Mouse (Mus musculus): ENCODE data around the gene Plekhh3. TPM values are rescaled to one million over a fixed set of nuclear protein-coding genes. Genes with fewer than 3 reads are reported as not detected.

Plekhh3 gene
- polyA plus RNA-seq, 2 experiments: 17.4 to 20.5 TPM

DNA sequence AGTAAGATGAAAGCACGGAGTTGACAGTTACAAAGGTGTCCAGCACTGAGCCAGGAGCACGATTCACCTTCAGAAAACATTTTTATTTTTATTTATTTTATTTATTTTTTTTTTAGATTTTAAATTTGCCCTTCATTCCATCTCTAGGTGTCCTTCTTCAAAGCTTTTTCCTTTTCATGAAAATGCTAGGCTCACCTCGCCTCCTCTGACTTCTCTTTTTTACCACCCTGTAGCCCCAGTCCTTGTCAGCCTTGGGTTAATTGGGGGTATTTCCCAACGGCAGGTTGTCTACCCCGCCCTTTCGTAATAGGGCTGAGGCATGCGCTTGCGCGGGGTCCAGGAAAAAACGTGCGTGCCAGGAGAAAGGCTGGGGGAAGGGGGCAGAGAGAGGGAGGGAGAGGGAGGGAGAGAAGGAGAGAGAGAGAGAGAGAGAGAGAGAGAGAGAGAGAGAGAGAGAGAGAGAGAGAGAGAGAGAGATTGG is 4.5 kb upstream of the Plekhh3 start:
- H3K9me3 ChIP-seq (ENCODE audit: control insufficient read depth, low read length): no peaks in the 10 kb centered on the region
- H3K4me1 ChIP-seq (ENCODE audit: control insufficient read depth, insufficient read depth, low read length): peaks cover 25% of the 10 kb centered on the region
- H3K4me2 ChIP-seq (replicated peaks; ENCODE audit: low read depth, low read length, severe bottlenecking): peak overlapping the region; percentile 45
- H3K27ac ChIP-seq (replicated peaks; ENCODE audit: low read depth, low read length): no peak overlapping the region
- no peak for TF ChIP-seq POLR2A (IDR thresholded peaks at IDR 0.05; ENCODE audit: borderline replicate concordance, extremely low read depth, insufficient read depth, insufficient read length)
- no peak for DNase-seq (ENCODE audit: low spot score)
- ATAC-seq (ENCODE audit: low FRiP score, low read depth): no peak
- 11% methylated on average over 11 of the region's 11 CpGs for WGBS
- H3K4me3 ChIP-seq (replicated peaks; ENCODE audit: low read length): peak overlapping the region; percentile 24
- H3K27me3 ChIP-seq (ENCODE audit: control insufficient read depth, insufficient read depth, low read length): peaks cover 44% of the 10 kb centered on the region
- no peaks in the 10 kb centered on the region for H3K36me3 ChIP-seq (ENCODE audit: control insufficient read depth, insufficient read depth, low read length)
- no peak overlapping the region for H3K9ac ChIP-seq (ENCODE audit: low read depth, low read length, severe bottlenecking)

- no peak within 1 kb of the TSS for H3K27ac ChIP-seq (replicated peaks; ENCODE audit: low read depth, low read length)
- ATAC-seq (ENCODE audit: low FRiP score, low read depth) (no peak), DNase-seq (ENCODE audit: low spot score) (no peak)
- H3K36me3 ChIP-seq (ENCODE audit: control insufficient read depth, insufficient read depth, low read length): no peaks in the 10 kb centered on the region
- peak within 1 kb of the TSS; percentile 35 for H3K4me3 ChIP-seq (replicated peaks; ENCODE audit: low read length)
- no peak for TF ChIP-seq POLR2A (IDR thresholded peaks at IDR 0.05; ENCODE audit: borderline replicate concordance, extremely low read depth, insufficient read depth, insufficient read length)
- H3K4me2 ChIP-seq (replicated peaks; ENCODE audit: low read depth, low read length, severe bottlenecking): peak within 1 kb of the TSS; percentile 80
- H3K27me3 ChIP-seq (ENCODE audit: control insufficient read depth, insufficient read depth, low read length): peaks cover 49% of the 10 kb centered on the region
- 19% methylated on average over 14 of the region's 14 CpGs for WGBS
- H3K9ac ChIP-seq (ENCODE audit: low read depth, low read length, severe bottlenecking): peak within 1 kb of the TSS; percentile 41; the same call in 1 of the 2 replicates
- peaks cover 27% of the 10 kb centered on the region for H3K4me1 ChIP-seq (ENCODE audit: control insufficient read depth, insufficient read depth, low read length)
- no peaks in the 10 kb centered on the region for H3K9me3 ChIP-seq (ENCODE audit: control insufficient read depth, low read length)
Measured at GRCm38 (mm10) chr11:101174851-101175628, 3.9 kb upstream of the Plekhh3 start, which contains the start of gene Ccr10. Ccr10 (minus strand) TSS chr11:101175443.

DNA sequence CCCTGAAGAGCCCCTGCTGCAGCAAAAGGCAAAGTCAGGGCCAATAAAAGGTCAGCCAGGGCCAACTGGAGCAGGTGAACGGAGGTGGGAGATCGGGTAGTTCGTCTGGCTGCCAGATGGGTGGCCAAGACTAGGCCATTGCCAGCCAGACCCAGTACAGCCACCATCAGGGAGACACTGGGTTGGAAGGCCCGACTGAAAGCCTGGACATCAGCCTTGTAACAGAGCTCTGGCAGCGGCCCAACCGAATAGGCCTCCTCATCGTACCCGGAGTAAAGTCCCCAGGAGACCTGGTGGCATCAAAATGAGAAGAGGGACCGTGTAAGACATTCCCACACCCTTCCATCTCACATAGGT is 3.2 kb upstream of the Plekhh3 start:
- H3K27ac ChIP-seq (replicated peaks; ENCODE audit: low read depth, low read length): no peak overlapping the region

GRCm38 (mm10) chr11:101173631-101174388 is 2.7 kb upstream of the Plekhh3 start:
- Histone ChIP-seq H3K4me2 (replicated peaks; ENCODE audit: low read depth, low read length, severe bottlenecking) (peak overlapping the region; percentile 80), H3K4me3 (replicated peaks; ENCODE audit: low read length) (peak overlapping the region; percentile 35), H3K27ac (replicated peaks; ENCODE audit: low read depth, low read length) (no peak overlapping the region), H3K36me3 (ENCODE audit: control insufficient read depth, insufficient read depth, low read length) (no peaks in the 10 kb centered on the region), H3K9me3 (ENCODE audit: control insufficient read depth, low read length) (no peaks in the 10 kb centered on the region), H3K9ac (ENCODE audit: low read depth, low read length, severe bottlenecking) (peak overlapping the region; percentile 45), H3K27me3 (ENCODE audit: control insufficient read depth, insufficient read depth, low read length) (peaks cover 61% of the 10 kb centered on the region), H3K4me1 (ENCODE audit: control insufficient read depth, insufficient read depth, low read length) (peaks cover 34% of the 10 kb centered on the region)
- no peak for TF ChIP-seq POLR2A (IDR thresholded peaks at IDR 0.05; ENCODE audit: borderline replicate concordance, extremely low read depth, insufficient read depth, insufficient read length)
- DNase-seq (ENCODE audit: low spot score) (peak; percentile 63), ATAC-seq (ENCODE audit: low FRiP score, low read depth) (peak; percentile 38; the same call in 1 of the 2 replicates)
- 2% methylated on average over 58 of the region's 61 CpGs for WGBS

More for the DNA sequence above, 3.2 kb upstream of the Plekhh3 start:
- Histone ChIP-seq H3K9ac (ENCODE audit: low read depth, low read length, severe bottlenecking) (peak overlapping the region; percentile 41; the same call in 1 of the 2 replicates), H3K4me3 (replicated peaks; ENCODE audit: low read length) (peak overlapping the region; percentile 35), H3K27me3 (ENCODE audit: control insufficient read depth, insufficient read depth, low read length) (peaks cover 56% of the 10 kb centered on the region), H3K36me3 (ENCODE audit: control insufficient read depth, insufficient read depth, low read length) (no peaks in the 10 kb centered on the region), H3K4me2 (replicated peaks; ENCODE audit: low read depth, low read length, severe bottlenecking) (peak overlapping the region; percentile 80), H3K9me3 (ENCODE audit: control insufficient read depth, low read length) (no peaks in the 10 kb centered on the region), H3K4me1 (ENCODE audit: control insufficient read depth, insufficient read depth, low read length) (peaks cover 33% of the 10 kb centered on the region)
- WGBS: 25% methylated on average over 9 of the region's 9 CpGs
- DNase-seq (ENCODE audit: low spot score): no peak
- ATAC-seq (ENCODE audit: low FRiP score, low read depth): no peak
- no peak for TF ChIP-seq POLR2A (IDR thresholded peaks at IDR 0.05; ENCODE audit: borderline replicate concordance, extremely low read depth, insufficient read depth, insufficient read length)

DNA sequence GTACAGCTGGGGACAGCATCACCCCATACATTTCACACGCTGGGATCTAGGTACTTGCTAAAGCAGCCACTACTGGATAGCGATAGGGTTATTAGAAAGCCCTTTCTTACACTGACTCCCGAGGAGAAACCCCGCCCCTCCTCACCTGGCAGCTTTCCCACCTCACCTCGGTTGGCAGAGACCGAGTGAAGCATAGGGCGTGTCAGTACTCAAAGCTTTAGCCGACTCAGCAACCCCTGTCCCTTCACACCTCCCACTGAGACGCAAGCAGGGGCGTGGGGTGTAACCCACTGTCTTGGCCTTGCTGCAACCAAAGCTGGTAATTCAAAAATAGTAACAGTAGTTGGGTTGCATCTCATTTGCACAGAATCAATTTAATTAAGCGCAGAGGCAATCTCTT is 2.0 kb upstream of the Plekhh3 start:
- TF ChIP-seq POLR2A (IDR thresholded peaks at IDR 0.05; ENCODE audit: borderline replicate concordance, extremely low read depth, insufficient read depth, insufficient read length): no peak
- WGBS: 7% methylated on average over 11 of the region's 11 CpGs
- Histone ChIP-seq H3K27ac (replicated peaks; ENCODE audit: low read depth, low read length) (no peak overlapping the region), H3K27me3 (ENCODE audit: control insufficient read depth, insufficient read depth, low read length) (peaks cover 62% of the 10 kb centered on the region), H3K9ac (ENCODE audit: low read depth, low read length, severe bottlenecking) (no peak overlapping the region), H3K4me2 (replicated peaks; ENCODE audit: low read depth, low read length, severe bottlenecking) (peak overlapping the region; percentile 80), H3K4me1 (ENCODE audit: control insufficient read depth, insufficient read depth, low read length) (peaks cover 34% of the 10 kb centered on the region), H3K36me3 (ENCODE audit: control insufficient read depth, insufficient read depth, low read length) (no peaks in the 10 kb centered on the region), H3K9me3 (ENCODE audit: control insufficient read depth, low read length) (no peaks in the 10 kb centered on the region), H3K4me3 (replicated peaks; ENCODE audit: low read length) (peak overlapping the region; percentile 35)
- no peak for DNase-seq (ENCODE audit: low spot score)
- no peak for ATAC-seq (ENCODE audit: low FRiP score, low read depth)

All from limb, embryonic 14.5 days (tissue).